Mouse (Mus musculus): ENCODE measurements around the gene Prl8a8.

Gene Prl8a8

GRCm38 (mm10) chr13:27513117-27513516 is at the start of gene Prl8a8:
TSS of gene Prl8a8 (minus strand) at chr13:27513217.
- DNase-seq (ENCODE audit: low spot score), result no peak

GRCm38 (mm10) chr13:27553336-27553735 is 40.3 kb upstream of the Prl8a8 start:
- DNase-seq (ENCODE audit: low spot score), result no peak

GRCm38 (mm10) chr13:27523156-27523555 is 10.1 kb upstream of the Prl8a8 start:
- no peak for DNase-seq (ENCODE audit: low spot score)

GRCm38 (mm10) chr13:27507645-27508044 is 5.4 kb downstream of the Prl8a8 start:
- DNase-seq (ENCODE audit: low spot score), result no peak
